Mouse (Mus musculus) hindbrain, embryonic 13.5 days (tissue): ENCODE data around the gene Gdf10. TPM values are rescaled to one million over a fixed set of nuclear protein-coding genes. Genes with fewer than 3 reads are reported as not detected.

Source experiments
- polyA plus RNA-seq: library from polyadenylated mRNA; unstranded; fragments of >200 nt; fragmentation: Nextera tagmentation; extraction: Ambion mirVana; gene quantifications from 2 replicates; pipeline ENCODE4 v1.2.1, GENCODE M21; 2015

Gene Gdf10
- polyA plus RNA-seq, 1 experiment from 2014 or later = 5.6 TPM

Other genes with a start within 250 kb of the Gdf10 start
- gene Gdf2, start 17.5 kb downstream of the Gdf10 start, polyA plus RNA-seq = not detected in 2 replicates
- gene Rbp3, start 30.4 kb downstream of the Gdf10 start, polyA plus RNA-seq = not detected in 2 replicates
- 0.32 and 0.41 TPM in 2 replicates for gene Zfp488, start 55.2 kb downstream of the Gdf10 start, polyA plus RNA-seq
- not detected in 2 replicates for gene Gm30083, start 91.6 kb downstream of the Gdf10 start, polyA plus RNA-seq
- not detected in 2 replicates for gene Gm5460, start 93.2 kb downstream of the Gdf10 start, polyA plus RNA-seq
- gene Antxrl, start 129.1 kb downstream of the Gdf10 start, polyA plus RNA-seq = not detected in 2 replicates
- gene Anxa8, start 162.4 kb downstream of the Gdf10 start, polyA plus RNA-seq = 0.14 TPM in 1 of 2 replicates, not detected in the other
- gene A630023A22Rik, start 179.2 kb downstream of the Gdf10 start, polyA plus RNA-seq = not detected in 2 replicates
- gene Npy4r, start 228.9 kb downstream of the Gdf10 start, polyA plus RNA-seq = 0.13 and 0.18 TPM in 2 replicates